Mouse (Mus musculus) lung, adult 2 months (tissue): ENCODE results near the gene Rbbp5.

Experiments used
- CTCF ChIP-seq: fragments of 200-500 bp; IDR thresholded peaks from 2 replicates; pipeline ENCODE4 v1.5.1; 2011; ENCODE audit warnings: mild to moderate bottlenecking, low read length, control low read depth; ENCODE audit not compliant: insufficient read depth
- POLR2A ChIP-seq: fragments of 200-500 bp; IDR thresholded peaks from 2 replicates; pipeline ENCODE4 v1.6.1; 2011; ENCODE audit warnings: low read depth, mild to moderate bottlenecking, control low read depth, low read length, borderline replicate concordance; ENCODE audit errors: extremely low read depth

GRCm38 (mm10) chr1:132483234-132483633, 6.1 kb downstream of the Rbbp5 start:
- TF ChIP-seq CTCF (no peak), POLR2A (no peak)
